In the genomic region with DNA sequence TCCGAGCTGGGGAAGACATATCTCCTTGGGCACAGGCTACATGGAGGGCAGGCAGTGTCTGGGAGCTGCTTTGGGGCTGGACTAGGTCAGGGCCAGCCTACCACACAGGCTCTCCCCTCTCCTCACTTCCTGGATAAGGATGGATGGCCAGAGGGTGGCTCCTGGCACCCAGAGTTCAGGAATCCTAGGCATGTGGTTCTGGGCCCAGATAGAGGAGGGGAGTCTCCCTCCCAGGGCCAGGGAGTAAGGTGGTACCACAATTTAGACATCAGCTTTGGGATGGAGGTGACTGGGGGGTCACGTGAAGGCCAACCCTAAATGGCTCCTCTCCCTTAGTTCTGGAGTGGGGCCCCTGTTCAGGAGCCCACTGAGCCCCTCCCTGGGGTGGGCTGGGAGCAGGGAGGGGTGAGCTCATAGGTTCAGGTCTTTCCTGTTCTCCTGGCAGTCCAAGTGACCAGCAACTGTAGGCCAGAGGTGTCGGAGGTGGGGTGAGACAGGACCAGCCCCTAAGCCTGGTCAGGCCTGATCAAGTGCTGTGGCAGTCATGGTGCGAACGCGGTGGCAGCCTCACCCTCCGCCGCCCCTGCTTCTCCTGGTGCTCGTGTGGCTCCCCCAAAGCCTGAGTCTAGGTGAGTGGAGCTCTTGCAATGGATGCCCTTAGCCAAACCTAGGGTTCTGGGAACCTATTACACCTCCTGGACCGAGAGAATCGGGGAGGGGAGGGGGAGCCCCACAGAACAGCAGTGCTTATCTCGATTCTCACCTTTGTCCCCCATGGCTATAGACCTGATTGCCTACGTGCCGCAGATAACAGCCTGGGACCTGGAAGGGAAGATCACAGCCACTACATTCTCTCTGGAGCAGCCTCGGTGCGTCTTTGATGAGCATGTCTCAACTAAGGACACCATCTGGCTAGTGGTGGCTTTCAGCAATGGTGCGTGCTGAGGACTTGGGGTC, we compare ENCODE assay signal across 15 mouse cellular contexts. TPM values are rescaled to one million over a fixed set of nuclear protein-coding genes. Genes with fewer than 3 reads are reported as not detected.
A peak's percentile ranks its signal among the peaks of the same experiment; 100 is the strongest.
DNase-seq lines count a peak whose midpoint lies in the region; ATAC-seq and TF ChIP-seq lines count a peak whose summit lies in the region.
"Had no signal": no experiment of that assay in that cellular context is flagged by ENCODE, and none has a peak within 500 bp of the region (broad histone marks: within the 10 kb centered on the region; RNA-seq: fewer than 3 reads in every experiment).

A gene (plus strand): TSS at position 239 of the 957 bp plus-strand sequence.

- no peak for TF ChIP-seq CTCF in heart, postnatal 0 days (IDR thresholded peaks at IDR 0.05; ENCODE audit: low read depth)

- no peak within 1 kb of the TSS for H3K4me3 ChIP-seq in liver, embryonic 11.5 days (ENCODE audit: low read depth, low read length)
- H3K4me3 ChIP-seq in heart, embryonic 10.5 days, result peak within 1 kb of the TSS; percentile 36
- H3K4me3 ChIP-seq in heart, postnatal 0 days (ENCODE audit: low read depth, low read length), result no peak within 1 kb of the TSS
- H3K4me3 ChIP-seq in liver, embryonic 16.5 days (ENCODE audit: low read depth, low read length), result no peak within 1 kb of the TSS

- no peak for DNase-seq in liver, embryonic 11.5 days (ENCODE audit: low spot score)
- no peak for DNase-seq in liver
- DNase-seq in heart, embryonic 10.5 days (ENCODE audit: low spot score), result peak; percentile 90
- no peak for DNase-seq in heart, postnatal 0 days (ENCODE audit: low spot score)
- no peak for DNase-seq in left cerebral cortex, adult 11 months (ENCODE audit: low spot score)
- DNase-seq in layer of hippocampus, postnatal 14 days (ENCODE audit: low spot score in 2 of 2), result no peak
- DNase-seq in left cerebral cortex, adult 8-10 months (ENCODE audit: low spot score in 2 of 2), result no peak
- DNase-seq: cerebellum, adult 9-11 months; kidney, adult 9 months; thymus, postnatal 25 days had no signal

- H3K4me1 ChIP-seq in liver, embryonic 11.5 days (replicated peaks; ENCODE audit: control insufficient read depth, insufficient read depth, low read length), result peaks cover 8% of the 10 kb centered on the region; the same call in 1 of the 2 replicates
- peaks cover 19% of the 10 kb centered on the region for H3K4me1 ChIP-seq in heart, embryonic 10.5 days
- H3K4me1 ChIP-seq in heart, postnatal 0 days (ENCODE audit: control insufficient read depth, insufficient read depth), result no peaks in the 10 kb centered on the region
- H3K4me1 ChIP-seq in liver, embryonic 16.5 days (ENCODE audit: control insufficient read depth, low read depth, low read length), result no peaks in the 10 kb centered on the region; the same call in none of the 2 replicates

- ATAC-seq in liver, embryonic 11.5 days (replicated peaks; ENCODE audit: low FRiP score), result no peak; the same call in 1 of the 2 replicates
- no peak for ATAC-seq in heart, postnatal 0 days (ENCODE audit: insufficient read depth, low read depth)
- ATAC-seq in liver, embryonic 16.5 days (ENCODE audit: low read depth), result peak; percentile 48
- ATAC-seq: forebrain, embryonic 16.5 days had no signal

- TF ChIP-seq EP300 in heart, postnatal 0 days (IDR thresholded peaks at IDR 0.05; ENCODE audit: low read depth), result no peak

- H3K9ac ChIP-seq in liver, embryonic 11.5 days (ENCODE audit: low read depth, low read length), result no peak within 1 kb of the TSS
- no peak within 1 kb of the TSS for H3K9ac ChIP-seq in heart, postnatal 0 days (replicated peaks; ENCODE audit: low read depth, low read length)
- no peak within 1 kb of the TSS for H3K9ac ChIP-seq in liver, embryonic 16.5 days (ENCODE audit: low read depth, low read length)

- H3K27ac ChIP-seq in liver, embryonic 11.5 days (ENCODE audit: low read depth, low read length), result no peak within 1 kb of the TSS
- H3K27ac ChIP-seq in heart, embryonic 10.5 days, result peak within 1 kb of the TSS; percentile 73
- H3K27ac ChIP-seq in heart, postnatal 0 days (ENCODE audit: low read depth), result no peak within 1 kb of the TSS
- H3K27ac ChIP-seq in liver, embryonic 16.5 days (ENCODE audit: low read length), result no peak within 1 kb of the TSS

- H3K9me3 ChIP-seq in liver, embryonic 11.5 days (ENCODE audit: control insufficient read depth, low read length), result no peaks in the 10 kb centered on the region
- no peaks in the 10 kb centered on the region for H3K9me3 ChIP-seq in heart, embryonic 10.5 days
- no peaks in the 10 kb centered on the region for H3K9me3 ChIP-seq in heart, postnatal 0 days (replicated peaks; ENCODE audit: control insufficient read depth, low read length)
- no peaks in the 10 kb centered on the region for H3K9me3 ChIP-seq in liver, embryonic 16.5 days (replicated peaks; ENCODE audit: control insufficient read depth, low read length)

- no peaks in the 10 kb centered on the region for H3K27me3 ChIP-seq in liver, embryonic 11.5 days (replicated peaks; ENCODE audit: control insufficient read depth, insufficient read depth, low read length)
- H3K27me3 ChIP-seq in heart, embryonic 10.5 days (ENCODE audit: insufficient read depth, poor library complexity, severe bottlenecking), result 0 out of 2 replicates have a peak, but pooled peaks cover 3% of the 10 kb centered on the region
- no peaks in the 10 kb centered on the region for H3K27me3 ChIP-seq in heart, postnatal 0 days (ENCODE audit: control insufficient read depth, insufficient read depth, low read length)
- H3K27me3 ChIP-seq in liver, embryonic 16.5 days (ENCODE audit: control insufficient read depth, insufficient read depth, low read depth, low read length), result no peaks in the 10 kb centered on the region
- H3K27me3 ChIP-seq: CH12.LX had no signal

- H3K4me2 ChIP-seq in liver, embryonic 11.5 days, result no peak within 1 kb of the TSS
- H3K4me2 ChIP-seq in heart, postnatal 0 days (ENCODE audit: low read depth, low read length), result no peak within 1 kb of the TSS
- no peak within 1 kb of the TSS for H3K4me2 ChIP-seq in liver, embryonic 16.5 days (ENCODE audit: low read depth, low read length)

- no peaks in the 10 kb centered on the region for H3K36me3 ChIP-seq in liver, embryonic 11.5 days (ENCODE audit: control insufficient read depth, insufficient read depth, low read length)
- H3K36me3 ChIP-seq in heart, embryonic 10.5 days, result no peaks in the 10 kb centered on the region
- no peaks in the 10 kb centered on the region for H3K36me3 ChIP-seq in heart, postnatal 0 days (replicated peaks; ENCODE audit: control insufficient read depth, insufficient read depth, low read length)
- no peaks in the 10 kb centered on the region for H3K36me3 ChIP-seq in liver, embryonic 16.5 days (ENCODE audit: control insufficient read depth, insufficient read depth)

- WGBS in liver, embryonic 11.5 days, result 40% methylated on average over 17 of the region's 17 CpGs
- WGBS in heart, embryonic 10.5 days, result 44% methylated on average over 17 of the region's 17 CpGs
- WGBS in heart, postnatal 0 days, result 51% methylated on average over 17 of the region's 17 CpGs
- 40% methylated on average over 17 of the region's 17 CpGs for WGBS in liver, embryonic 16.5 days (ENCODE audit: insufficient replicate concordance)

RNA-seq across cellular contexts. Expression of the gene that starts here (rescaled TPM):
- polyA plus RNA-seq in liver, embryonic 11.5 days (2014; fragmentation: Nextera tagmentation; extraction: Ambion mirVana), result 15.2 and 16.6 TPM in 2 replicates
- 78.3 and 81.2 TPM in 2 replicates for polyA plus RNA-seq in heart, embryonic 10.5 days (2016; fragmentation: Nextera tagmentation; extraction: Ambion mirVana)
- 40.6 and 47.9 TPM in 2 replicates for total RNA-seq in heart, postnatal 0 days (2014; rRNA removed; ENCODE audit: low replicate concordance)
- polyA plus RNA-seq in heart, postnatal 0 days (2015; fragmentation: Nextera tagmentation; extraction: Ambion mirVana), result 21.1 and 24.0 TPM in 2 replicates
- 2.9 and 3.6 TPM in 2 replicates for polyA plus RNA-seq in liver, embryonic 16.5 days (2015; fragmentation: Nextera tagmentation; extraction: Ambion mirVana)
- not detected for total RNA-seq in layer of hippocampus, postnatal 14 days (2021)
- not detected for total RNA-seq in left cerebral cortex, adult 8-10 months (2022)
- total RNA-seq: CH12.LX; granulocyte monocyte progenitor cell, adult 5-6 weeks; left cerebral cortex, adult 18-20 months had no signal
- polyA plus RNA-seq: forebrain, embryonic 16.5 days had no signal

Comparison
In these comparisons a context has a peak if more than half of its experiments do, and no peak if none do; other contexts are left out.
1. RNA of the gene that starts here (total RNA-seq): 40.6 to 47.9 TPM in heart, postnatal 0 days; not detected in layer of hippocampus, postnatal 14 days and not detected in left cerebral cortex, adult 8-10 months; every median in the first group is over 10 times any median in the second.